11 mouse cellular contexts compared by ENCODE assay signal in the genomic region with DNA sequence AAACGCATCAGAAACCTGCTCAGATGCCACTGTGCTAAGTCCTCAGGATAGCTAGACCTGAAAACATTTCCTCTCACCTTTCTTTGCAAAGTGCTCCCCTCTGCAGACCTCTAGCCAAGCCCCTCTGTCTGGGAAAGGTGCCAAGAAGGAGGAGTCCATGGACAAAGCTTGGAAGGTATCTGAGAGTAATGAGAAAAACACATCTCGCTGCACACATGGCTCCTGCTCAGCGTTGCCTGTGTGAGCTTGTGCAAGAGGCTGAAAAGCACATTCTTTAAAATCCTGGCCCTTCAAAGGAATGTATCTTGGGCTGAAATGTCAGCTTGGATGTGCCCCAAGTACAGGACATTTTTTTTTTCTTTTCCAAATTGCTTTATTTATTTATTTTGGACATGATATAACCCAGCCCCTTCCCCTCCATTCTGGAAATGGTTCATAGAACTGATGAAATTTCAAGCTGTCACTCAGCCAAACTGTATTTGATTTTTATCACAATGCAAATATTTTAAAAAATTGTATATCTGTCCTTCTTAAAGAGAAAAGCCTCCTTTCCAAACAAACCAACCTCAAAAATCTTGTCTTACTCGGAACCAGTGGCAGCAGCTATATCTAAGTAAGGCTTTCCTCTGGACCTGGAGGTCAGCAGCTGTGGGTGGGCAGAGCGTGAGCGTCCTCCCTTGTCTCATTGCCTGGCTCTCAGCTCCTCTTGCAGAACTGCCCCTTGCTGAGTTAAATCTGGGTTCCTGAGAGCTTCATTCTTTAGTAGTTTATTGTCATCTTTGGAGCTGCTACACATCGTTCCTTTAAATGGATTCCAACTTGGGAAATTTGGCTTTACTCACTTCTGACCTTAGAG.
DNase-seq lines count a peak whose midpoint lies in the region; ATAC-seq and TF ChIP-seq lines count a peak whose summit lies in the region.
"Had no signal": no experiment of that assay in that cellular context is flagged by ENCODE, and none has a peak within 500 bp of the region (broad histone marks: within the 10 kb centered on the region; RNA-seq: fewer than 3 reads in every experiment).

No protein-coding gene starts in this region.

- DNase-seq in cerebellum, postnatal 10 days, result peak; percentile 71 to 75
- DNase-seq in cerebellum, adult 11 months, result no peak
- peak; percentile 12 for DNase-seq in kidney, postnatal 10 days
- DNase-seq in kidney, adult 11 months, result no peak
- peak; percentile 13 for DNase-seq in lung, postnatal 36 days
- DNase-seq in layer of hippocampus, postnatal 14 days (ENCODE audit: low spot score in 2 of 2), result no peak

- ATAC-seq in activated CD4-positive, CD25-positive, alpha-beta regulatory T cell, adult 4 months, result no peak

- peak overlapping the region; percentile 77 for H3K27ac ChIP-seq in embryonic fibroblast, embryonic 13.5 days (ENCODE audit: insufficient read depth, low read length)
- H3K27ac ChIP-seq: heart, embryonic 13.5 days; liver, embryonic 14.5 days had no signal

- no peak for TF ChIP-seq POLR2A in embryonic fibroblast, embryonic 13.5 days (IDR thresholded peaks at IDR 0.05; ENCODE audit: low read depth, low read length)

- no peak for TF ChIP-seq CTCF in embryonic fibroblast, embryonic 13.5 days (IDR thresholded peaks at IDR 0.05; ENCODE audit: borderline replicate concordance, insufficient read depth, low read length)

- no peaks in the 10 kb centered on the region; the same call in 1 of the 2 replicates for H3K4me1 ChIP-seq in embryonic fibroblast, embryonic 13.5 days (ENCODE audit: control insufficient read depth, insufficient read depth, low read length)

- no peak overlapping the region for H3K4me3 ChIP-seq in embryonic fibroblast, embryonic 13.5 days (ENCODE audit: insufficient read depth, low read length)
- H3K4me3 ChIP-seq: heart, embryonic 13.5 days; myocyte had no signal

Comparison
In these comparisons a context has a peak if more than half of its experiments do, and no peak if none do; other contexts are left out.
1. DNase-seq: peak in cerebellum, postnatal 10 days (2 of 2), kidney, postnatal 10 days (single experiment) and lung, postnatal 36 days (single experiment); none in cerebellum, adult 11 months (single experiment), kidney, adult 11 months (single experiment) and layer of hippocampus, postnatal 14 days (0 of 2).